Mouse (Mus musculus): ENCODE measurements at regions not wholly inside any gene's neighbourhood (a gene's known extent, or its start where the extent isn't known, plus 50 kb on each side); places are given as distances from the start of the nearest gene placed in this dataset.

- TF ChIP-seq CTCF (IDR thresholded peaks at IDR 0.05 in 2 of 3, conservative IDR thresholded peaks at IDR 0.05 in 1 of 3; ENCODE audit: control insufficient read depth in 1 of 3, insufficient read depth in 1 of 3, low read depth in 2 of 3, low read length in 3 of 3, poor library complexity in 1 of 3, severe bottlenecking in 1 of 3) (no peak), E2F4 (IDR thresholded peaks at IDR 0.05; ENCODE audit: borderline replicate concordance, low read depth, low read length) (no peak), MAFK (IDR thresholded peaks at IDR 0.05; ENCODE audit: borderline replicate concordance, low read depth, low read length) (no peak), CHD2 (IDR thresholded peaks at IDR 0.05; ENCODE audit: low read length) (no peak), ELF1 (IDR thresholded peaks at IDR 0.05; ENCODE audit: low read depth, low read length) (no peak), EP300 (IDR thresholded peaks at IDR 0.05; ENCODE audit: low read depth in 1 of 2, low read length in 2 of 2) (no peak), POLR2A (IDR thresholded peaks at IDR 0.05; ENCODE audit: control insufficient read depth in 1 of 2, insufficient read depth in 1 of 2, low read depth in 1 of 2, low read length in 2 of 2, poor library complexity in 1 of 2) (no peak), TAL1 (IDR thresholded peaks at IDR 0.05; ENCODE audit: low read length) (no peak), MAX (IDR thresholded peaks at IDR 0.05; ENCODE audit: low read length) (no peak), MEF2A (IDR thresholded peaks at IDR 0.05; ENCODE audit: extremely low read depth, insufficient replicate concordance, low read depth, low read length, poor library complexity, severe bottlenecking) (no peak)
Measured at GRCm38 (mm10) chr5:82356336-82356735, 998.7 kb downstream of the Tecrl start.
